Mouse (Mus musculus) spleen, adult 2 months (tissue): ENCODE results near the gene Nsmce4a. TPM values are rescaled to one million over a fixed set of nuclear protein-coding genes. Genes with fewer than 3 reads are reported as not detected.

Source experiments
- DNase-seq, 2 experiments: peaks; one replicate each; pipeline versions ENCODE4 v3.0.0 to v3.0.0-alpha.2; 2012 to 2021; ENCODE audit warnings: low spot score in 2 of 2, low read depth in 1 of 2
- H3K27ac ChIP-seq: fragments of 200-500 bp; 2 replicates; pipeline ENCODE4 v1.5.1; 2012; ENCODE audit warnings: low read length, inconsistent platforms; ENCODE audit not compliant: insufficient read depth
- H3K27me3 ChIP-seq: fragments of 200-500 bp; 2 replicates; pipeline ENCODE4 v1.6.1; 2012; ENCODE audit warnings: mild to moderate bottlenecking, moderate library complexity, low read length, inconsistent platforms; ENCODE audit not compliant: control insufficient read depth, insufficient read depth
- H3K36me3 ChIP-seq: fragments of 200-500 bp; 2 replicates; pipeline ENCODE4 v1.6.1; 2012; ENCODE audit warnings: mild to moderate bottlenecking, low read length, inconsistent platforms; ENCODE audit not compliant: control insufficient read depth, insufficient read depth
- H3K4me1 ChIP-seq: fragments of 200-500 bp; 2 replicates; pipeline ENCODE4 v1.6.1; 2011; ENCODE audit warnings: inconsistent platforms; ENCODE audit not compliant: control insufficient read depth, insufficient read depth, insufficient read length
- H3K4me3 ChIP-seq: fragments of 200-500 bp; 2 replicates; pipeline ENCODE4 v1.5.1; 2011; ENCODE audit warnings: mild to moderate bottlenecking, inconsistent platforms; ENCODE audit not compliant: insufficient read depth, insufficient read length; ENCODE audit errors: extremely low read depth
- CTCF ChIP-seq: fragments of 200-500 bp; IDR thresholded peaks from 2 replicates; pipeline ENCODE4 v1.5.1; 2011; ENCODE audit warnings: mild to moderate bottlenecking, inconsistent platforms; ENCODE audit not compliant: insufficient read depth, insufficient read length, insufficient replicate concordance; ENCODE audit errors: extremely low read depth
- POLR2A ChIP-seq: fragments of 200-500 bp; IDR thresholded peaks from 2 replicates; pipeline ENCODE4 v1.6.1; 2011; ENCODE audit warnings: low read depth, low read length, inconsistent platforms
- WGBS: fragments of 180-500 bp; shearing (Covaris S2); methylation state at CpG from one replicate; pipeline ENCODE4 v1.1.7; 2018; 5-methylcytosine and 5-hydroxymethylcytosine counted together
- polyA plus RNA-seq: library from polyadenylated mRNA; depleted of rRNA; stranded (reverse); fragments of >200 nt; gene quantifications from 2 replicates; pipeline ENCODE4 v1.2.3, GENCODE M21; 2012

The Nsmce4a gene
- polyA plus RNA-seq, 1 experiment, result 43.9 TPM

GRCm38 (mm10) chr7:130590845-130591437 lies 18.0 kb upstream of the Nsmce4a start:
- Histone ChIP-seq H3K27ac (no peak overlapping the region), H3K27me3 (no peaks in the 10 kb centered on the region), H3K4me3 (no peak overlapping the region), H3K36me3 (no peaks in the 10 kb centered on the region), H3K4me1 (no peaks in the 10 kb centered on the region)
- TF ChIP-seq CTCF (no peak), POLR2A (no peak)
- no peak for DNase-seq
- WGBS, result 48% methylated on average over 8 of the region's 8 CpGs

GRCm38 (mm10) chr7:130590081-130590828 lies 17.3 kb upstream of the Nsmce4a start:
- H3K36me3 ChIP-seq, result no peaks in the 10 kb centered on the region
- no peaks in the 10 kb centered on the region; the same call in 1 of the 2 replicates for H3K27me3 ChIP-seq
- H3K27ac ChIP-seq, result no peak overlapping the region
- DNase-seq, result no peak
- H3K4me1 ChIP-seq, result no peaks in the 10 kb centered on the region
- WGBS, result 86% methylated on average over 13 of the region's 13 CpGs
- H3K4me3 ChIP-seq, result no peak overlapping the region
- no peak for TF ChIP-seq POLR2A
- TF ChIP-seq CTCF, result no peak

- DNase-seq, result no peak
- Histone ChIP-seq H3K4me1 (no peaks in the 10 kb centered on the region), H3K4me3 (no peak overlapping the region), H3K27ac (no peak overlapping the region), H3K36me3 (no peaks in the 10 kb centered on the region), H3K27me3 (no peaks in the 10 kb centered on the region; the same call in 1 of the 2 replicates)
- 89% methylated on average over 2 of the region's 2 CpGs for WGBS
- TF ChIP-seq CTCF, result no peak
- no peak for TF ChIP-seq POLR2A
Measured at GRCm38 (mm10) chr7:130586521-130587072, 13.7 kb upstream of the Nsmce4a start.

- TF ChIP-seq CTCF (no peak), POLR2A (no peak)
- Histone ChIP-seq H3K27me3 (no peaks in the 10 kb centered on the region), H3K36me3 (no peaks in the 10 kb centered on the region), H3K4me3 (no peak overlapping the region), H3K27ac (no peak overlapping the region), H3K4me1 (peaks cover 2% of the 10 kb centered on the region; the same call in 1 of the 2 replicates)
- WGBS, result 90% methylated on average over 5 of the region's 5 CpGs
- DNase-seq, result no peak
Measured at GRCm38 (mm10) chr7:130578607-130579006, 5.7 kb upstream of the Nsmce4a start.

- H3K36me3 ChIP-seq, result no peaks in the 10 kb centered on the region
- no peaks in the 10 kb centered on the region for H3K27me3 ChIP-seq
- H3K4me3 ChIP-seq, result no peak overlapping the region
- peaks cover 2% of the 10 kb centered on the region; the same call in 1 of the 2 replicates for H3K4me1 ChIP-seq
- H3K27ac ChIP-seq, result no peak overlapping the region
- TF ChIP-seq POLR2A (no peak), CTCF (no peak)
- no peak for DNase-seq
- 93% methylated on average over 2 of the region's 2 CpGs for WGBS
Measured at GRCm38 (mm10) chr7:130578066-130578465, 5.1 kb upstream of the Nsmce4a start.

GRCm38 (mm10) chr7:130577388-130578003 lies 4.6 kb upstream of the Nsmce4a start, which contains the start of gene Tacc2:
Gene Tacc2, plus strand, starts transcription at chr7:130577438.
- TF ChIP-seq POLR2A, result no peak
- TF ChIP-seq CTCF, result no peak
- no peak within 1 kb of the TSS for H3K4me3 ChIP-seq
- no peaks in the 10 kb centered on the region for H3K27me3 ChIP-seq
- 52% methylated on average over 15 of the region's 15 CpGs for WGBS
- DNase-seq, result no peak
- peaks cover 2% of the 10 kb centered on the region; the same call in 1 of the 2 replicates for H3K4me1 ChIP-seq
- H3K27ac ChIP-seq, result no peak within 1 kb of the TSS
- no peaks in the 10 kb centered on the region for H3K36me3 ChIP-seq
